Mouse (Mus musculus) ES-Bruce4 (cell line): Measurements from ENCODE around the gene Brpf3. TPM values are rescaled to one million over a fixed set of nuclear protein-coding genes. Genes with fewer than 3 reads are reported as not detected.

ENCODE experiments used
- H3K27ac ChIP-seq: 2 replicates; pipeline ENCODE4 v1.5.1; 2012; ENCODE audit warnings: low read length, inconsistent platforms; ENCODE audit not compliant: insufficient read depth
- H3K27me3 ChIP-seq: 2 replicates; pipeline ENCODE4 v1.6.1; 2012; ENCODE audit warnings: mild to moderate bottlenecking, low read length, inconsistent platforms; ENCODE audit not compliant: control insufficient read depth, poor library complexity, insufficient read depth, severe bottlenecking
- H3K36me3 ChIP-seq: 2 replicates; pipeline ENCODE4 v1.6.1; 2012; ENCODE audit warnings: inconsistent platforms, mild to moderate bottlenecking, low read length, moderate library complexity; ENCODE audit not compliant: control insufficient read depth, poor library complexity, insufficient read depth, severe bottlenecking
- H3K4me1 ChIP-seq: one replicate; pipeline ENCODE4 v1.8.1; 2011; ENCODE audit warnings: low read length; ENCODE audit not compliant: control insufficient read depth, insufficient read depth
- H3K4me3 ChIP-seq: 2 replicates; pipeline ENCODE4 v1.5.1; 2011; ENCODE audit warnings: low read depth, mild to moderate bottlenecking, low read length
- H3K9ac ChIP-seq: 2 replicates; pipeline ENCODE4 v1.6.1; 2012; ENCODE audit warnings: low read depth, mild to moderate bottlenecking, inconsistent platforms; ENCODE audit not compliant: poor library complexity, severe bottlenecking
- H3K9me3 ChIP-seq: replicated peaks from 2 replicates; pipeline ENCODE4 v1.6.1; 2012; ENCODE audit warnings: mild to moderate bottlenecking, low read length, inconsistent platforms; ENCODE audit not compliant: control insufficient read depth, poor library complexity, insufficient read depth, severe bottlenecking
- CTCF ChIP-seq: IDR thresholded peaks from one replicate; pipeline ENCODE4 v1.8.1; 2011; ENCODE audit warnings: low read depth, low read length
- EP300 ChIP-seq: IDR thresholded peaks from 2 replicates; pipeline ENCODE4 v1.6.1; 2011; ENCODE audit warnings: low read depth, low read length; ENCODE audit not compliant: insufficient read depth
- POLR2A ChIP-seq: IDR thresholded peaks from one replicate; pipeline ENCODE4 v1.8.1; 2011; ENCODE audit warnings: low read length; ENCODE audit not compliant: insufficient read depth
- polyA plus RNA-seq: library from polyadenylated mRNA; stranded (reverse); fragments of >200 nt; gene quantifications from 2 replicates; pipeline ENCODE4 v1.2.4, GENCODE M21; 2011; ENCODE audit warnings: low read depth; ENCODE audit not compliant: missing spikeins, insufficient read depth, insufficient read length

The Brpf3 gene
- polyA plus RNA-seq, 1 experiment, result 89.8 TPM

GRCm38 (mm10) chr17:28823004-28823745 is 22.3 kb downstream of the Brpf3 start:
- no peak overlapping the region for H3K4me3 ChIP-seq
- H3K4me1 ChIP-seq, result no peaks in the 10 kb centered on the region
- H3K9ac ChIP-seq, result no peak overlapping the region
- TF ChIP-seq EP300 (no peak), POLR2A (no peak), CTCF (no peak)
- no peaks in the 10 kb centered on the region for H3K27me3 ChIP-seq
- no peaks in the 10 kb centered on the region for H3K9me3 ChIP-seq
- H3K27ac ChIP-seq, result no peak overlapping the region
- peaks cover 13% of the 10 kb centered on the region for H3K36me3 ChIP-seq

GRCm38 (mm10) chr17:28823749-28824148 is 22.9 kb downstream of the Brpf3 start:
- Histone ChIP-seq H3K27ac (no peak overlapping the region), H3K9me3 (no peaks in the 10 kb centered on the region), H3K36me3 (peaks cover 16% of the 10 kb centered on the region), H3K27me3 (no peaks in the 10 kb centered on the region), H3K9ac (no peak overlapping the region), H3K4me1 (no peaks in the 10 kb centered on the region), H3K4me3 (no peak overlapping the region)
- TF ChIP-seq CTCF (no peak), POLR2A (no peak), EP300 (no peak)

GRCm38 (mm10) chr17:28824896-28825295 is 24.0 kb downstream of the Brpf3 start:
- H3K4me3 ChIP-seq, result no peak overlapping the region
- H3K9me3 ChIP-seq, result no peaks in the 10 kb centered on the region
- no peaks in the 10 kb centered on the region for H3K27me3 ChIP-seq
- no peak overlapping the region for H3K27ac ChIP-seq
- peaks cover 20% of the 10 kb centered on the region for H3K36me3 ChIP-seq
- H3K4me1 ChIP-seq, result no peaks in the 10 kb centered on the region
- no peak overlapping the region for H3K9ac ChIP-seq
- TF ChIP-seq EP300 (no peak), POLR2A (no peak), CTCF (no peak)

- no peaks in the 10 kb centered on the region for H3K27me3 ChIP-seq
- no peak overlapping the region for H3K4me3 ChIP-seq
- no peak overlapping the region for H3K27ac ChIP-seq
- H3K9ac ChIP-seq, result no peak overlapping the region
- peaks cover 21% of the 10 kb centered on the region for H3K36me3 ChIP-seq
- H3K9me3 ChIP-seq, result no peaks in the 10 kb centered on the region
- H3K4me1 ChIP-seq, result no peaks in the 10 kb centered on the region
- TF ChIP-seq POLR2A (no peak), CTCF (no peak), EP300 (no peak)
Measured at GRCm38 (mm10) chr17:28825359-28826041, 24.6 kb downstream of the Brpf3 start.

GRCm38 (mm10) chr17:28827665-28828231 is 26.9 kb downstream of the Brpf3 start:
- H3K9me3 ChIP-seq, result no peaks in the 10 kb centered on the region
- H3K4me1 ChIP-seq, result no peaks in the 10 kb centered on the region
- H3K9ac ChIP-seq, result no peak overlapping the region
- no peaks in the 10 kb centered on the region for H3K27me3 ChIP-seq
- H3K27ac ChIP-seq, result no peak overlapping the region
- H3K36me3 ChIP-seq, result peaks cover 18% of the 10 kb centered on the region
- H3K4me3 ChIP-seq, result no peak overlapping the region
- TF ChIP-seq EP300 (no peak), POLR2A (no peak), CTCF (no peak)

- Histone ChIP-seq H3K9me3 (no peaks in the 10 kb centered on the region), H3K36me3 (peaks cover 18% of the 10 kb centered on the region), H3K27ac (no peak overlapping the region), H3K27me3 (no peaks in the 10 kb centered on the region), H3K4me3 (no peak overlapping the region), H3K9ac (no peak overlapping the region), H3K4me1 (no peaks in the 10 kb centered on the region)
- TF ChIP-seq CTCF (no peak), POLR2A (no peak), EP300 (no peak)
Measured at GRCm38 (mm10) chr17:28829120-28829519, 28.2 kb downstream of the Brpf3 start.
